Mouse (Mus musculus) liver, postnatal 0 days (tissue): ENCODE measurements at regions not wholly inside any gene's neighbourhood (a gene's known extent, or its start where the extent isn't known, plus 50 kb on each side); places are given as distances from the start of the nearest gene placed in this dataset.

ENCODE experiments used
- CTCF ChIP-seq: sonication (generic); IDR thresholded peaks from 2 replicates; pipeline ENCODE4 v1.5.1; 2016; ENCODE audit warnings: antibody characterized with exemption, low read depth
- EP300 ChIP-seq: IDR thresholded peaks from 2 replicates; pipeline ENCODE4 v1.6.1; 2016; ENCODE audit warnings: antibody characterized with exemption, low read depth, mild to moderate bottlenecking

DNA sequence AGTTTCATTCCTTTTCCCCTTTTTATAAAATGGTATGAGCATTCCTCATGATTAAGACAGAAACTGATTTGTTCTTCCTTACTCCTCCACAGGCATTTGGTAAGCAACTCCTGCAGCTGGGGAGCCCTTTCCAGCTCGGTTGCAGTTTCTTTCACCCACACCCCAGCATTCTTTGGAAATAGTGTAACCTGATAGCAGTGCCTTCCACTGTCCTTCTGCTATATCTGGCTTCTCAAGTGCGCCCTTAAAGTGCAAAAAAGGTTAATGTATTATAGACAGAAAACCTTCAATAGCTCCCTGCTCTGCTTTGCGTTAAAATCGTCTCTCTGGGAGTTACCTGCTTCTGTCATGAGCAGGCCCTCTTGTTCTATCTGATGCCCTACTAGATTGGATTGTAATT lies 278.0 kb downstream of the Epha7 start:
- TF ChIP-seq EP300 (no peak), CTCF (no peak)
